Mouse (Mus musculus): ENCODE data around the gene Crabp1.

Crabp1 gene

GRCm38 (mm10) chr9:54770140-54770780 lies 5.7 kb downstream of the Crabp1 start:
- no peak for DNase-seq (ENCODE audit: low spot score)

- no peak for DNase-seq (ENCODE audit: low spot score)
These were observed 12.0 kb downstream of the Crabp1 start for GRCm38 (mm10) chr9:54776451-54776982.

DNA sequence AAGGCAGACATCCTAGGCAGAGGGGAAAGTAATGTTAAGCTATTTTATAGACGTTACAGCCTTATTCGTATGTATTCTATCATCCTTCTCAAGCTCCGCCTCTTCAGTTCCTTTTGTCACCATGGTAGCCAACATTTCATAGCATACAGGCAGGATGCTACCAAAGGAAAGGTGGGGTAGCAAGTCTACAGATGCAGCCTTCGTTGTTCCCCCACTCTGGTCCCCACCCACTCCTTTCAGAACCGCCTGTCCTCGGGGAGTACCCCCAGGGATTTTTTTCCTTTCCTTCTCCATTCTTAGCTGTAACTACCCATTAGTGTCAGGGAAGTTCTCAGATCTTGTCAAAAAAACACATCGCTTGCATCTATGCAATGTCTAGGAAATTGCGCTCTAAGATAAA lies 14.7 kb downstream of the Crabp1 start:
- DNase-seq (ENCODE audit: low spot score): no peak

GRCm38 (mm10) chr9:54782504-54782903 lies 18.0 kb downstream of the Crabp1 start:
- DNase-seq (ENCODE audit: low spot score): no peak

- DNase-seq (ENCODE audit: low spot score): no peak
These were observed 19.5 kb downstream of the Crabp1 start for GRCm38 (mm10) chr9:54784003-54784402.

DNA sequence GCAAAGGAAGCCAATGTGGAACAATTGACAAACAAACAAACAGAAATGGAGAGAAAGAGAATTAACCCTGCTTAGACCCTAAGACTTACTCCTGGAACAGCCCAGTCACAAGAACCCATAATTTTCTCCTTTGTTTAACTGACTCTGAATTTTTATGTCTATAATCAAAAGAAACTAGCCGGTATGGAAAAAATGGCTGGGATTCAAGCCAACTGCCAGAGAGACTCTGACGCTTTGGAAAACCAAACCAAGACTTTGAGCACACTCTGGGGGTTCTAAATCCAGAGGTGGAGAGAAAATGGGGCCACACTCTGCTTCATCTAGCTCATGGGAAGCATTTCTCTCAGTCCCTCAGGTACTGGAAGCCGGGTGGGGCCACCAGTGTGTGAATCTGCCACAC lies 20.7 kb downstream of the Crabp1 start:
- no peak for DNase-seq (ENCODE audit: low spot score)

DNA sequence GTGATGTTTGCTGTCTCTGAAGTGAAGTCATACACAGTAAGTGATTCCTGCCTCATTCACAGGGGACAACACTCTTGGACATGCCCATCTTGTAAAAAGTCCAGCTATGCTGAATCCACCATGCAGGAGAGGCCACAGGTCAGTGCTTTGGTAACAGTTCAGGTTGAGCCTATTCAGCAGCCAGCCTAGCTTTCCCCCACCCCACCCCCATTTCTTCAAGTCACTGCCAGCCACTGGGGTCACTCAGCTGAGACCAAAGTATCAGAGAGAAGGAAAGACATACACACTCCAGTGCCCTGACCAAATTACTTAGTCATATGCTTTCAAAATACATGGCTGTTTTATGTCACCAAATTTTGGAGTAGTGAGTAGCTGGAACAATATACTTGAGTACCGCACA lies 21.5 kb downstream of the Crabp1 start:
- DNase-seq (ENCODE audit: low spot score): no peak

DNA sequence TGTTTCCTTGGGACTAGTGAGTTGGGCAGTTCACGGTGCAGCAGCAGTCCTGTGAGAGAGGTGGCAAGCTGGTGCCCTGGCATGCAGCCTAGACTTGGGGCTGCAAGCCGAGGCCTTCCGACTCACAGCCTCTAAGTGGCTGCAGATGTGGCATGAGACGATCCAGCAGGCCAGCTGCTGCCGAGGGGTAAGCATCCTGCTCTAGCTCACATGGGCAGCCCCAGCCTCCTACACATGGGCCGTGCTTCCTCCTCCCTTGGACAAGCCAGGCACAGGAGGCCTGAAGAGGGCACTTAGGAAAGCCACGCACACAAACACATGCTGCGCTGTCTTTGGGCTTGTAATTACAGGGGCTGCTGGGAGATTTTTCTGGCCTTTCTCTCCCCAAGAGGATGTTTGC lies 23.2 kb downstream of the Crabp1 start:
- no peak for DNase-seq (ENCODE audit: low spot score)

- DNase-seq (ENCODE audit: low spot score): no peak
These were observed 25.7 kb downstream of the Crabp1 start for GRCm38 (mm10) chr9:54790271-54790670.

DNA sequence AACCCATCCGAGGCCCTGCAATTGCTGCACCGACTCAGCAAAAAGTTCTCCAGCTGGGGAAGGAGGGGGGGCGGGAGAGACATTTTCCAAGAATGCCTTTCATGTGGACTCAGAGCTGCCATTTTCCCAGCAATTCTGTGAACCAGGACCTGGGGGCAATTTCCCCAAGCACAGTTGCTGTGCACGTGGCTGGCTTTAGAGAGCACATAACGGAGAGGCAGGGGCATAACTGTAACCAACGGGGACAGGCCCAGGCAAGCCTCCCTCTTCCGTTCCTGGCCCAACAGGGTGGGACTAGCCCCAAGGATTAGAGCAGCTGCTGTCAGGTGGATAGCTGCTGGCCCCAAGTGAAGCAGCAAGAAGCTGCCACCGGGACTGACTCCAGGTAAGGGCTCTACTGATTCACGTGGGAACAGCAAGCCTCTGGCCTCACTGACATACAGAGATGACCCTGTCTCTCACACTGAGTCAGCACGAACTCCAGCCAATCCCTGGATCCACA lies 37.0 kb downstream of the Crabp1 start:
- no peak for DNase-seq (ENCODE audit: low spot score)

GRCm38 (mm10) chr9:54802749-54803679 lies 38.5 kb downstream of the Crabp1 start:
- no peak for DNase-seq (ENCODE audit: low spot score)

DNA sequence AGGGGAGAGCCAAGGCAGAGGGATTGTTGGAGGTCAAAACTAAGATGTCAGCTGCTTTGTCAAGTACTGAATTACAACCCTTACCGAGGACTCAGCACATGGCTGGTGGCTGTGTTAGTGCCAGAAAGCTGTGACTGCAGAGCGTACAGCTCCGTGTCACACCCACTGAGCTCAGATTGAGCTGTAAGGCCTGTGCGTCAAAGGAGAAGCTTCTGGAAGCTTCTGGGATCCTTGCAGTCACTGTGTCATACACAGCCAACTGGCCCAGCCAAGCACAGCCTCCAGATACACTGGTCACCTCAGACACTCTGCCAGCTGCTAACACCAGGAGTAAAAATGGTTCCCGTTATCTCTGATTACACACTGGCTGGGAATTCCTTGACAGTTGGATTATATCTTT lies 39.8 kb downstream of the Crabp1 start:
- DNase-seq (ENCODE audit: low spot score): no peak

GRCm38 (mm10) chr9:54807761-54808160 lies 43.2 kb downstream of the Crabp1 start:
- no peak for DNase-seq (ENCODE audit: low spot score)

DNA sequence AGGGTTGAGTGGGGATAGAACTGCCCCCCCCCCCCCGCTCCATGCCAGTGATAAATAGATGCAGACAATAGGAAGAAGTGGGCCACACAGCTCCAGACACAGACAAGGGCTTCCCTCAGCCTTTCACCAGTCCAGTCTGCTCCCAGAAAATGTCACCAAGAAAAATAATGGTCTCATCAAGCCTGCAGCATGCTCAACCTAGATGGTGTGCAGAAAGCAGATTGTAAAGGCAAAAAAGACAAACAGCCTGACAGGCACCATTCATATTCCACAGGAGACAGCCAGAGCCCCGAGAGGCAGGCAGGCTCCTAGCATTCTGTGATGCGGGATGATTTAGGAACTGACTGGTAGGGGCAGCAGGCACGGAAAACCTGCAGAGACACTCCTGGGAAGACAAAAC lies 45.4 kb downstream of the Crabp1 start:
- no peak for DNase-seq (ENCODE audit: low spot score)

- DNase-seq (ENCODE audit: low spot score): no peak
These were observed 52.1 kb downstream of the Crabp1 start for GRCm38 (mm10) chr9:54816508-54817201.

DNA sequence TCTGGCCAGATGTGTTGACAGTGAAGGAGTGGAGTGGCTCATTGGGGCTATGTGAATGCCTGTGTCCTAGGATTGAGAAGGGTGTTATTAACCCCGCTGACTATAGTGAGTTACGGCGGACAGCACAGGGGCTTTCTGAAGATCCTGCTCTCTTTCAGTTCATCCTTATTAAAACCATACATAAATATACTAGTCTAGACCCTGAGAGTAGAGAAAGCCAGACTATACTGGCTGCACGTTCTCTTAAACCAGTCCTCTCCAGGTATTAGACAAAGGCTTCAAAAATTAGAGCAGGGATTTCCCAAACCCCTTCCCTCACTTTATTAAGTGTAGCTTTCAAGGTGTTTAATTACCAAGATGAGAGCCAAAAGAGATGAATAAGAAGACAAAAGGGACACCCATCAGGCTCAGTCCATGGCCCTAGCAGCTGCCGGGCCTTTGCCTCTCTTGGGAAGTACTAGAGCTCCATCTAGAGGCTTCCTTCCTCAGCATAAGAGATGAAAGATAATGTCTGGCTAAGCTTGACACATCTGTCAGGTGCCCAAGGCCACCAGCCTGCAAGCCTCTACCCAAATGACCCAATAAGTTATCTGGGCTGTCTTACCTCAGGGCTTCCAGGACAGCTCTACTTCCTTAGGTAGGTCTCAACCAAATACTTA lies 57.0 kb downstream of the Crabp1 start:
- DNase-seq (ENCODE audit: low spot score): no peak
